Mouse (Mus musculus): ENCODE results near the gene Rab31. TPM values are rescaled to one million over a fixed set of nuclear protein-coding genes. Genes with fewer than 3 reads are reported as not detected.
A peak's percentile ranks its signal among the peaks of the same experiment; 100 is the strongest.

Gene Rab31
- 88.8 and 92.6 TPM in 2 replicates for polyA plus RNA-seq (2014; fragmentation: Nextera tagmentation; extraction: Ambion mirVana)

DNA sequence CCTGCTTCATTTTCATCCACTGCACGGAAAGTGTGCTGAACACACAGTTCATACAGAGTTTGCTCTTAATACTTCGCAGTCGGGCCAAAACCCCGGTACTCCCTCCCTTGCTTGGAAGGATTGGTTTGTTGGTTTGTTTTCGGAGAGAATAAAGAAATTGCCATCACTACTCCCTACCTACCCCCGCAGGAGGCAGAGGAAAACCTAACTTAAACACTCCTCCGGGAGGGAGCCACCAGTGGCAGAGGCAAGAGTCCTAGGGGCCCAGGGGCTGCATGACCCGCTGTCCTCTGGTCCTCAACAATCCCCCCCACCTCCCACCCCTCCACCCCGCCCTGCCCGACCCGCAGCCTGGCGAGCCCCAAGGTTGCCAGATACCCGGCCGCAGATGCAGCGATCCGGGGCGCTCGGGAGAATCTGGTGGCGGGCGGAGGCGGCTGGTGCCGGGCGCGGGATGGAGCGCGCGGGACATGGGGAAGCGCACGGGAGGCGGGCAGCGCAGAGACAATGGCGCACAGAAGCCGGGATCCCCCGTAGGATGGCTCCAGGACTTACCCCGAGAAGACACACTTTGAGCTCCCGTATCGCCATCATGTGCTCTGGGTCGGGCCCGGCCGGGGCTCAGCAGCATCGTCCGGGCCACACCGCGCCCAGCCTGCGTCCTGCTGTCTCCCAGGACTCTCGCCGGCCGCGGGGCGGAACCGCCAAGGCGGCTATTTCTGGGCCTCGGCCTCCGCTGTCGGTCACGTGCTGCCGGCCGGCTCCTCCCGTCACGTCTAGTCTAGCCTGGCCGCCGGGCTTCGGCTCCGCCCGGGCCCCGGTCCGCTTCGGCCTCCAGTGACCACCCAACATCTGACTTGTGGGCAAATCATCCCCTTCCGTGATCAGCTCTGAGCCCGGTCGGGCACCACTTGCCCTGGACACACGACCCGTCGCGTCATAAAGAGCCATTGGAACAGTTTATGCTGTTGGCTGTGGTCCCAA lies at the start of gene Rab31:
TSS of gene Rab31 (minus strand) at position 802 of the 984 bp plus-strand sequence.
- no peaks in the 10 kb centered on the region for H3K36me3 ChIP-seq (ENCODE audit: control insufficient read depth, insufficient read depth, low read length)
- H3K4me1 ChIP-seq (ENCODE audit: control insufficient read depth, insufficient read depth, low read length): peaks cover 18% of the 10 kb centered on the region
- no peaks in the 10 kb centered on the region for H3K27me3 ChIP-seq (replicated peaks; ENCODE audit: control insufficient read depth, insufficient read depth, low read length)
- peak within 1 kb of the TSS; percentile 83 for H3K4me2 ChIP-seq (ENCODE audit: low read length)
- WGBS: under 1% methylated on average over 71 of the region's 75 CpGs
- H3K27ac ChIP-seq (ENCODE audit: low read depth, low read length): peak within 1 kb of the TSS; percentile 63
- DNase-seq (ENCODE audit: low spot score) (peak; percentile 71), ATAC-seq (peak; percentile 83)
- H3K9ac ChIP-seq (ENCODE audit: low read length): peak within 1 kb of the TSS; percentile 90
- no peaks in the 10 kb centered on the region for H3K9me3 ChIP-seq (replicated peaks; ENCODE audit: control insufficient read depth, low read length)
- H3K4me3 ChIP-seq (ENCODE audit: low read depth, low read length): peak within 1 kb of the TSS; percentile 73

DNA sequence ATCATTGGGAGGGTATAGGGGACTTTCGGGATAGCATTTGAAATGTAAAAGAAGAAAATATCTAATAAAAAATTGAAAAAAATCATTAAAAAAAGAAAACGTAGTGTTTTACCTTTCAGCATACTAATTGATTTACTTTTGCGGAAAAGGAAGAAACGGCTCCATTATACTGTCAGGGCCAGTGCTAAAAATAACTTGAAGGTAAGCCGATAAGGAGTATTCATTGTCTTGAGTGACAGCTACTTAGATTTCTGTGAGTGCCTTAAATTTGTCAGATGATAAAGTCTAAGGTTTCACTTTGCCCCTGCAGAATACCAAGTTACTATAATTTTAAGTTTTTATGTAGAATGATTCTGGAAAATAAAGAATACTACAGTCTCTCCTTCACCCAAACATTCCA lies 47.6 kb upstream of the Rab31 start:
- peaks cover 77% of the 10 kb centered on the region for H3K36me3 ChIP-seq (ENCODE audit: control insufficient read depth, insufficient read depth, low read length)

GRCm38 (mm10) chr17:65813763-65814162 lies 41.2 kb upstream of the Rab31 start:
- H3K4me1 ChIP-seq (ENCODE audit: control insufficient read depth, insufficient read depth, low read length): no peaks in the 10 kb centered on the region
- no peak overlapping the region for H3K4me3 ChIP-seq (ENCODE audit: low read depth, low read length)
- 96% methylated on average over 8 of the region's 8 CpGs for WGBS
- no peak overlapping the region for H3K9ac ChIP-seq (ENCODE audit: low read length)
- H3K27ac ChIP-seq (ENCODE audit: low read depth, low read length): no peak overlapping the region
- peaks cover 78% of the 10 kb centered on the region for H3K36me3 ChIP-seq (ENCODE audit: control insufficient read depth, insufficient read depth, low read length)
- H3K4me2 ChIP-seq (ENCODE audit: low read length): no peak overlapping the region
- H3K9me3 ChIP-seq (replicated peaks; ENCODE audit: control insufficient read depth, low read length): no peaks in the 10 kb centered on the region
- ATAC-seq (no peak), DNase-seq (ENCODE audit: low spot score) (no peak)
- no peaks in the 10 kb centered on the region for H3K27me3 ChIP-seq (replicated peaks; ENCODE audit: control insufficient read depth, insufficient read depth, low read length)

More for the DNA sequence above, 47.6 kb upstream of the Rab31 start:
- H3K9me3 ChIP-seq (replicated peaks; ENCODE audit: control insufficient read depth, low read length): no peaks in the 10 kb centered on the region
- H3K4me1 ChIP-seq (ENCODE audit: control insufficient read depth, insufficient read depth, low read length): no peaks in the 10 kb centered on the region
- 88% methylated on average over 5 of the region's 5 CpGs for WGBS
- no peak overlapping the region for H3K4me2 ChIP-seq (ENCODE audit: low read length)
- no peak overlapping the region for H3K27ac ChIP-seq (ENCODE audit: low read depth, low read length)
- DNase-seq (ENCODE audit: low spot score): no peak
- no peaks in the 10 kb centered on the region for H3K27me3 ChIP-seq (replicated peaks; ENCODE audit: control insufficient read depth, insufficient read depth, low read length)
- H3K4me3 ChIP-seq (ENCODE audit: low read depth, low read length): no peak overlapping the region
- H3K9ac ChIP-seq (ENCODE audit: low read length): no peak overlapping the region
- no peak for ATAC-seq

GRCm38 (mm10) chr17:65811032-65811431 lies 38.5 kb upstream of the Rab31 start:
- Histone ChIP-seq H3K9ac (ENCODE audit: low read length) (no peak overlapping the region), H3K27ac (ENCODE audit: low read depth, low read length) (no peak overlapping the region), H3K4me2 (ENCODE audit: low read length) (no peak overlapping the region), H3K27me3 (replicated peaks; ENCODE audit: control insufficient read depth, insufficient read depth, low read length) (no peaks in the 10 kb centered on the region), H3K9me3 (replicated peaks; ENCODE audit: control insufficient read depth, low read length) (no peaks in the 10 kb centered on the region), H3K4me1 (ENCODE audit: control insufficient read depth, insufficient read depth, low read length) (no peaks in the 10 kb centered on the region), H3K36me3 (ENCODE audit: control insufficient read depth, insufficient read depth, low read length) (peaks cover 55% of the 10 kb centered on the region), H3K4me3 (ENCODE audit: low read depth, low read length) (no peak overlapping the region)
- no peak for ATAC-seq
- 93% methylated on average over 5 of the region's 5 CpGs for WGBS
- DNase-seq (ENCODE audit: low spot score): no peak

DNA sequence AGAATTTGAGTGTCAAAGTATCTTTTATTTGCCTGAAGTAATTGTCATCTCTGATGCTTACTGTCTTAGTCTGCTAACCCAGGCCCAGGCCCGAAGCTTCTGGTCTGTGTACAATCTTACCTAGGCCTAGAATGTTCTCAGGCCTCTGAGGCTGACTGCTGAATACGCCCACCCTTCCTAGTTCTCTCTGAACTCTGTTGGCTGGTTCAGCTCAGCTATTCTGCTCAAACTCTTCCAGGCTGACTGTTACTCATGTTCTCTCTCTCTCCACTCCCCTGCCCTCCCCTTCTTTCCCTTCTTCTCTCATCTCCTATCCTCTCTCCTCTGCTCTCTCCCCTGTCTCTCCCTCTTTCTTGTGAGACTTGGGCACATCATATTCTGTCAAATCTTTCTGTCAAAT lies 33.9 kb upstream of the Rab31 start:
- Histone ChIP-seq H3K27ac (ENCODE audit: low read depth, low read length) (no peak overlapping the region), H3K4me1 (ENCODE audit: control insufficient read depth, insufficient read depth, low read length) (no peaks in the 10 kb centered on the region), H3K4me2 (ENCODE audit: low read length) (no peak overlapping the region), H3K36me3 (ENCODE audit: control insufficient read depth, insufficient read depth, low read length) (peaks cover 21% of the 10 kb centered on the region), H3K4me3 (ENCODE audit: low read depth, low read length) (no peak overlapping the region), H3K9me3 (replicated peaks; ENCODE audit: control insufficient read depth, low read length) (no peaks in the 10 kb centered on the region), H3K9ac (ENCODE audit: low read length) (no peak overlapping the region), H3K27me3 (replicated peaks; ENCODE audit: control insufficient read depth, insufficient read depth, low read length) (no peaks in the 10 kb centered on the region)
- DNase-seq (ENCODE audit: low spot score) (no peak), ATAC-seq (no peak)
- WGBS: 85% methylated on average over 2 of the region's 2 CpGs

- peaks cover 17% of the 10 kb centered on the region for H3K36me3 ChIP-seq (ENCODE audit: control insufficient read depth, insufficient read depth, low read length)
- H3K4me1 ChIP-seq (ENCODE audit: control insufficient read depth, insufficient read depth, low read length): no peaks in the 10 kb centered on the region
- ATAC-seq (no peak), DNase-seq (ENCODE audit: low spot score) (no peak)
- no peaks in the 10 kb centered on the region for H3K27me3 ChIP-seq (replicated peaks; ENCODE audit: control insufficient read depth, insufficient read depth, low read length)
- 73% methylated on average over 4 of the region's 4 CpGs for WGBS
- no peak overlapping the region for H3K4me2 ChIP-seq (ENCODE audit: low read length)
- no peaks in the 10 kb centered on the region for H3K9me3 ChIP-seq (replicated peaks; ENCODE audit: control insufficient read depth, low read length)
- no peak overlapping the region for H3K4me3 ChIP-seq (ENCODE audit: low read depth, low read length)
- no peak overlapping the region for H3K27ac ChIP-seq (ENCODE audit: low read depth, low read length)
- H3K9ac ChIP-seq (ENCODE audit: low read length): no peak overlapping the region
These were observed 33.4 kb upstream of the Rab31 start for GRCm38 (mm10) chr17:65805966-65806365.

DNA sequence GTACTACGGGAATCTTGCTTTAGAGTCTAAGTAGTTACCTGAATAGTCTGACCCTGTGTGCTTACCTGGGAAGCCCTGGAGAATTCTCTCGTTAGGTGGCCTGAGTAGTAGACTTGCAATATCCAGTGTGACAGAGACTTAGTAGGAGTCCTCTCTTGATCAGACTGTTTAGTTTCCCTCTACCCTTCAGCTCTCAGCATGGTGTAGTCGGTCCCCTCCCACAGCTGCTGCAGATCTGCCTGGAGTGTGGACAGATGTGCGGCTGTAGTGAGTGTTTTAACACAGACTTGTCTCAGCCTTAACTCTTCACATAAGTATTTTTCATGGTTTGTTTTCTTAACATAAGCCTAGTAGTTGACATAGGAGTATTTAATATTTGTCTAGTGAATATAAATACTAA lies 29.5 kb upstream of the Rab31 start:
- DNase-seq (ENCODE audit: low spot score): no peak
- Histone ChIP-seq H3K9me3 (replicated peaks; ENCODE audit: control insufficient read depth, low read length) (no peaks in the 10 kb centered on the region), H3K27me3 (replicated peaks; ENCODE audit: control insufficient read depth, insufficient read depth, low read length) (no peaks in the 10 kb centered on the region), H3K9ac (ENCODE audit: low read length) (no peak overlapping the region), H3K4me3 (ENCODE audit: low read depth, low read length) (no peak overlapping the region), H3K27ac (ENCODE audit: low read depth, low read length) (no peak overlapping the region), H3K4me1 (ENCODE audit: control insufficient read depth, insufficient read depth, low read length) (no peaks in the 10 kb centered on the region), H3K36me3 (ENCODE audit: control insufficient read depth, insufficient read depth, low read length) (peaks cover 6% of the 10 kb centered on the region; the same call in 1 of the 2 replicates), H3K4me2 (ENCODE audit: low read length) (no peak overlapping the region)
- no peak for ATAC-seq
- WGBS: 90% methylated on average over 4 of the region's 4 CpGs

- WGBS: 95% methylated on average over 6 of the region's 6 CpGs
- H3K4me3 ChIP-seq (ENCODE audit: low read depth, low read length): no peak overlapping the region
- no peaks in the 10 kb centered on the region for H3K9me3 ChIP-seq (replicated peaks; ENCODE audit: control insufficient read depth, low read length)
These were observed 27.9 kb upstream of the Rab31 start for GRCm38 (mm10) chr17:65800451-65800850.

GRCm38 (mm10) chr17:65799353-65799752 lies 26.8 kb upstream of the Rab31 start:
- Histone ChIP-seq H3K36me3 (ENCODE audit: control insufficient read depth, insufficient read depth, low read length) (peaks cover 11% of the 10 kb centered on the region), H3K27ac (ENCODE audit: low read depth, low read length) (no peak overlapping the region), H3K4me3 (ENCODE audit: low read depth, low read length) (no peak overlapping the region), H3K4me2 (ENCODE audit: low read length) (no peak overlapping the region), H3K27me3 (replicated peaks; ENCODE audit: control insufficient read depth, insufficient read depth, low read length) (no peaks in the 10 kb centered on the region), H3K9ac (ENCODE audit: low read length) (no peak overlapping the region), H3K4me1 (ENCODE audit: control insufficient read depth, insufficient read depth, low read length) (no peaks in the 10 kb centered on the region), H3K9me3 (replicated peaks; ENCODE audit: control insufficient read depth, low read length) (no peaks in the 10 kb centered on the region)
- 90% methylated on average over 1 of the region's 1 CpGs for whole genome bisulfite sequencing
- DNase-seq (ENCODE audit: low spot score): no peak
- no peak for ATAC-seq

More at GRCm38 (mm10) chr17:65800451-65800850, 27.9 kb upstream of the Rab31 start:
- ATAC-seq (no peak), DNase-seq (ENCODE audit: low spot score) (no peak)
- Histone ChIP-seq H3K27me3 (replicated peaks; ENCODE audit: control insufficient read depth, insufficient read depth, low read length) (no peaks in the 10 kb centered on the region), H3K4me2 (ENCODE audit: low read length) (no peak overlapping the region), H3K9ac (ENCODE audit: low read length) (no peak overlapping the region), H3K36me3 (ENCODE audit: control insufficient read depth, insufficient read depth, low read length) (peaks cover 6% of the 10 kb centered on the region; the same call in 1 of the 2 replicates), H3K27ac (ENCODE audit: low read depth, low read length) (no peak overlapping the region), H3K4me1 (ENCODE audit: control insufficient read depth, insufficient read depth, low read length) (no peaks in the 10 kb centered on the region)
